8 mouse cellular contexts compared by ENCODE assay signal in the genomic region with DNA sequence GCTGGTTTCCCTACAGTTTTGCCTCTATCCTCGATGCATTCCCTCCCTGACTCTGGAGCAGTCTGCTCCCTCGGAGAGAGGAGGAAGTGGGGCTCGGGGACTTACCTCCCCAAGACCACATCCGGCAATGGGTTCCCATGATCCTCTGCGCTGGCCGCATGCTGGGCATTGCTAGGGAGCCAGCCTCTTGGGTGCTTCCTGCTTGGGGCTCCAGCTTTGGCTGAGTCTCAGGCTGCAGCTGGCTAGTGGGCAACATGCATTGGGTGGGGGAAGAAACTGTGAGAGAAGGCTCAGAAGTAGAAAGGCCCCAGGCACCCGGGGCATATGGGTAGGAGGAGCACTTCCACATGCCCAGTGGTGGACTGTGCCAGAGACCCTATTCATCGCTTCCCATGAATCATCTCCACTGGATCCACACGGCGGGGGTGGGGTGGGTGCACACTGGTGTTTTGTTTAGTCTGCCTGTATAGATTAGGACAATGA. TPM values are rescaled to one million over a fixed set of nuclear protein-coding genes. Genes with fewer than 3 reads are reported as not detected.
DNase-seq lines count a peak whose midpoint lies in the region; ATAC-seq and TF ChIP-seq lines count a peak whose summit lies in the region.

No protein-coding gene starts in this region.

- peak; percentile 75 for TF ChIP-seq POLR2A in bone marrow, adult 2 months (IDR thresholded peaks at IDR 0.05; ENCODE audit: borderline replicate concordance, control insufficient read depth, low read depth, low read length)

- peak; percentile 53 for DNase-seq in midbrain, postnatal 0 days (ENCODE audit: low spot score)
- peak; percentile 49 to 52 for DNase-seq in left cerebral cortex, postnatal 36 days (ENCODE audit: low spot score in 2 of 2)
- DNase-seq in natural killer cell, adult 2 months (ENCODE audit: low spot score in 2 of 2) = peak; percentile 87 to 89
- peak; percentile 97 for DNase-seq in thymus, postnatal 36 days
- no peak for DNase-seq in urinary bladder, postnatal 14 days (ENCODE audit: low spot score)

- no peak overlapping the region for H3K4me2 ChIP-seq in midbrain, postnatal 0 days (ENCODE audit: low read depth, low read length, poor library complexity, severe bottlenecking)
- no peak overlapping the region for H3K4me2 ChIP-seq in midbrain, embryonic 15.5 days
- H3K4me2 ChIP-seq in heart, embryonic 12.5 days = peak overlapping the region; percentile 23

- 61% methylated on average over 10 of the region's 10 CpGs for WGBS in midbrain, postnatal 0 days
- WGBS in midbrain, embryonic 15.5 days = 72% methylated on average over 10 of the region's 10 CpGs
- 13% methylated on average over 10 of the region's 10 CpGs for WGBS in bone marrow, adult 2 months
- WGBS in heart, embryonic 12.5 days = 55% methylated on average over 10 of the region's 10 CpGs

- no peak for TF ChIP-seq CTCF in midbrain, postnatal 0 days (IDR thresholded peaks at IDR 0.05)
- no peak for TF ChIP-seq CTCF in bone marrow, adult 2 months (IDR thresholded peaks at IDR 0.05; ENCODE audit: control insufficient read depth, insufficient read depth, low read length)

- intact Hi-C loops in left cerebral cortex, postnatal 36 days (cut with DNase I) = no loop called here

- no peaks in the 10 kb centered on the region for H3K36me3 ChIP-seq in midbrain, postnatal 0 days (ENCODE audit: insufficient read depth, low read length)
- H3K36me3 ChIP-seq in midbrain, embryonic 15.5 days (replicated peaks) = no peaks in the 10 kb centered on the region
- H3K36me3 ChIP-seq in heart, embryonic 12.5 days = no peaks in the 10 kb centered on the region

- no peaks in the 10 kb centered on the region for H3K27me3 ChIP-seq in midbrain, postnatal 0 days (ENCODE audit: insufficient read depth, low read length)
- no peaks in the 10 kb centered on the region for H3K27me3 ChIP-seq in midbrain, embryonic 15.5 days (replicated peaks)
- peaks cover 10% of the 10 kb centered on the region; the same call in 1 of the 2 replicates for H3K27me3 ChIP-seq in heart, embryonic 12.5 days (replicated peaks)

- ATAC-seq in midbrain, postnatal 0 days (ENCODE audit: low FRiP score) = no peak
- ATAC-seq in midbrain, embryonic 15.5 days (replicated peaks) = no peak
- no peak for ATAC-seq in heart, embryonic 12.5 days (ENCODE audit: insufficient number of reproducible peaks, low FRiP score)

- H3K27ac ChIP-seq in midbrain, postnatal 0 days (ENCODE audit: low read depth, low read length) = no peak overlapping the region
- no peak overlapping the region for H3K27ac ChIP-seq in midbrain, embryonic 15.5 days
- H3K27ac ChIP-seq in bone marrow, adult 2 months (ENCODE audit: control insufficient read depth, insufficient read depth, low read depth, low read length, poor library complexity) = peak overlapping the region; percentile 82
- H3K27ac ChIP-seq in heart, embryonic 12.5 days (ENCODE audit: poor library complexity, severe bottlenecking) = 0 out of 2 replicates have a peak overlapping the region, but pooled peaks have one; percentile 55

- H3K4me1 ChIP-seq in midbrain, postnatal 0 days (ENCODE audit: insufficient read depth, low read length) = no peaks in the 10 kb centered on the region
- H3K4me1 ChIP-seq in midbrain, embryonic 15.5 days = peaks cover 6% of the 10 kb centered on the region
- H3K4me1 ChIP-seq in bone marrow, adult 2 months (ENCODE audit: control insufficient read depth, insufficient read depth, low read length) = peaks cover 8% of the 10 kb centered on the region
- H3K4me1 ChIP-seq in heart, embryonic 12.5 days (replicated peaks) = peaks cover 38% of the 10 kb centered on the region

- H3K9ac ChIP-seq in midbrain, postnatal 0 days (replicated peaks; ENCODE audit: low read length, poor library complexity, severe bottlenecking) = no peak overlapping the region
- no peak overlapping the region for H3K9ac ChIP-seq in midbrain, embryonic 15.5 days
- H3K9ac ChIP-seq in heart, embryonic 12.5 days = peak overlapping the region; percentile 16; the same call in 1 of the 2 replicates

- H3K9me3 ChIP-seq in midbrain, postnatal 0 days (ENCODE audit: low read length) = no peaks in the 10 kb centered on the region
- H3K9me3 ChIP-seq in midbrain, embryonic 15.5 days = no peaks in the 10 kb centered on the region
- H3K9me3 ChIP-seq in heart, embryonic 12.5 days (replicated peaks) = no peaks in the 10 kb centered on the region

- H3K4me3 ChIP-seq in midbrain, postnatal 0 days (ENCODE audit: low read depth, low read length) = no peak overlapping the region
- H3K4me3 ChIP-seq in midbrain, embryonic 15.5 days = no peak overlapping the region
- peak overlapping the region; percentile 72 for H3K4me3 ChIP-seq in bone marrow, adult 2 months (replicated peaks; ENCODE audit: control insufficient read depth, low read depth, low read length)
- H3K4me3 ChIP-seq in heart, embryonic 12.5 days = no peak overlapping the region

RNA-seq across cellular contexts. Expression of gene Slc6a6, which starts 4.7 kb away (rescaled TPM):
- total RNA-seq in midbrain, postnatal 0 days (2014; rRNA removed) = 105 and 147 TPM in 2 replicates
- 123 and 146 TPM in 2 replicates for polyA plus RNA-seq in midbrain, postnatal 0 days (2015; fragmentation: Nextera tagmentation; extraction: Ambion mirVana)
- polyA plus RNA-seq in midbrain, embryonic 15.5 days (2015; fragmentation: Nextera tagmentation; extraction: Ambion mirVana) = 117 and 123 TPM in 2 replicates
- 18.5 and 36.3 TPM in 2 replicates for polyA plus RNA-seq in bone marrow, adult 2 months (2011; ENCODE audit: insufficient read depth, insufficient read length, low replicate concordance, missing spikeins)
- polyA plus RNA-seq in heart, embryonic 12.5 days (2016; fragmentation: Nextera tagmentation; extraction: Ambion mirVana) = 79.1 and 85.8 TPM in 2 replicates
- 100 to 1,000 TPM; 120 to 170 TPM for total RNA-seq in left cerebral cortex, postnatal 36 days (2021)

Comparison
In these comparisons a context has a peak if more than half of its experiments do, and no peak if none do; other contexts are left out.
1. H3K27ac ChIP-seq: peak in bone marrow, adult 2 months (single experiment) and heart, embryonic 12.5 days (single experiment); none in midbrain, postnatal 0 days (single experiment) and midbrain, embryonic 15.5 days (single experiment).